Mouse (Mus musculus): ENCODE measurements at regions not wholly inside any gene's neighbourhood (a gene's known extent, or its start where the extent isn't known, plus 50 kb on each side); places are given as distances from the start of the nearest gene placed in this dataset.
A peak's percentile ranks its signal among the peaks of the same experiment; 100 is the strongest.

DNA sequence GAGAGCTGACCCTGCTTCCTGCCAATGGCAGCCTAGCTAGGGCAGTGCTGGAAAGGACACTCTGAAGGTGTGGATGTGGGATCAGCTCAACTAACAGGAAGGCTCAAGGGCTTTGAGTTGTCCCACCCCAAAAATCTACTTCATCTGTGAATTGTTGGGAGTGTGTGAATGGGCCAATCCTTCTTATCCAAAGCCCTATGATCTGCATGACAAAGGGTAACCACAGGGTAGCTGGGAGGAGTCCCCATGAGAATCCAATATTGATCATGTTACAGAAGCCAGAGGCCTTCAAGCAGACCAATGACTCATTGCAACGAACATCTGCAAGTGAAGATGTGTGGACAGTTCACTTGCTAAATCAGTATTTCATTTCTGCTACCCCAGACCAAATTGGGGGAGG lies 51.1 kb upstream of the Adra1b start:
- H3K27ac ChIP-seq (replicated peaks), result no peak overlapping the region
- H3K27me3 ChIP-seq, result no peaks in the 10 kb centered on the region
- H3K4me2 ChIP-seq (replicated peaks), result no peak overlapping the region
- H3K9me3 ChIP-seq, result no peaks in the 10 kb centered on the region
- H3K36me3 ChIP-seq, result no peaks in the 10 kb centered on the region
- no peak for ATAC-seq (replicated peaks)
- H3K4me1 ChIP-seq, result no peaks in the 10 kb centered on the region
- WGBS, result 76% methylated on average over 1 of the region's 1 CpGs
- H3K4me3 ChIP-seq, result no peak overlapping the region
- H3K9ac ChIP-seq (replicated peaks), result no peak overlapping the region

DNA sequence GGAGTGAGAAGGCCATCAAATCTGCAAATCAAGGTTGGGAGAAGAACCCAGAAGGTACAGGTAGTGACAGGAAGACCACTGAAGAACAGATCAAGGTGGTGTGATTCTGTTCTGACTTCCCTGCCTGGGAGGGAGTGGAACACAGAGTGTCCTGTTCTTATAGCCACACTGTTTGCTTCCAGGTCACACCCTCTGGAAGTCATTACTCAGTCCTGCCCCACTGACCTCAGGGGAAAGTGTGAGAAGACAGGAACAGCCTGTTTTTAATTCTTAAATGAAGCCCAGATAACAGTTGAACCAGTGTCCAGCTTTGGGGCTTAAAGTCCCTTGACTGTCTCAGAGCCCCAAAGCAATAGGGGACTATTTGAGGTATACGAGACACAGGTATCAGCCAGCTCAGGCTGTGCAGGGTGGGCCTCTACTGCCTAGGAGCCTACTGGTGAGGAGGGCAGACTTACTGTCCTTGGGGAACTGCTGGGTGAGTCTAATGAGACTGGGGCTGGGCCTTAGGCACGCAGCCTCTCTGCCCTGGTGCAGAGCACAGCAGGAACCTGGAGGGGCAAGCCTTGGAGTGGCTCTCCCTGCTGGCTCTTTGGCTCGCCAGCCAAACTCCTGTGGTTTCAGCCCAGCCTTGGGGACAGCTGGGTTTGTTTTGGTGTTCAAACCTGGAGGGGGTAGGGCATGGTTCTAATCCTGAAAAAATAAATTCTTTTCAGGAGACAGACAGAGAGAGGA lies 57.4 kb upstream of the Adra1b start:
- no peaks in the 10 kb centered on the region for H3K36me3 ChIP-seq
- no peaks in the 10 kb centered on the region for H3K4me1 ChIP-seq
- no peak overlapping the region for H3K4me3 ChIP-seq
- no peaks in the 10 kb centered on the region for H3K9me3 ChIP-seq
- WGBS, result 42% methylated on average over 3 of the region's 3 CpGs
- no peaks in the 10 kb centered on the region for H3K27me3 ChIP-seq
- no peak overlapping the region for H3K27ac ChIP-seq (replicated peaks)
- ATAC-seq (replicated peaks), result no peak
- no peak overlapping the region for H3K9ac ChIP-seq (replicated peaks)
- H3K4me2 ChIP-seq (replicated peaks), result no peak overlapping the region

- Histone ChIP-seq H3K9ac (replicated peaks) (no peak overlapping the region), H3K27me3 (no peaks in the 10 kb centered on the region), H3K27ac (replicated peaks) (no peak overlapping the region), H3K36me3 (no peaks in the 10 kb centered on the region), H3K4me1 (no peaks in the 10 kb centered on the region), H3K4me3 (no peak overlapping the region), H3K4me2 (replicated peaks) (no peak overlapping the region), H3K9me3 (no peaks in the 10 kb centered on the region)
- ATAC-seq (replicated peaks), result no peak
- WGBS, result 75% methylated on average over 2 of the region's 2 CpGs
Observed at GRCm38 (mm10) chr11:43958976-43959315, 57.9 kb upstream of the Adra1b start.

DNA sequence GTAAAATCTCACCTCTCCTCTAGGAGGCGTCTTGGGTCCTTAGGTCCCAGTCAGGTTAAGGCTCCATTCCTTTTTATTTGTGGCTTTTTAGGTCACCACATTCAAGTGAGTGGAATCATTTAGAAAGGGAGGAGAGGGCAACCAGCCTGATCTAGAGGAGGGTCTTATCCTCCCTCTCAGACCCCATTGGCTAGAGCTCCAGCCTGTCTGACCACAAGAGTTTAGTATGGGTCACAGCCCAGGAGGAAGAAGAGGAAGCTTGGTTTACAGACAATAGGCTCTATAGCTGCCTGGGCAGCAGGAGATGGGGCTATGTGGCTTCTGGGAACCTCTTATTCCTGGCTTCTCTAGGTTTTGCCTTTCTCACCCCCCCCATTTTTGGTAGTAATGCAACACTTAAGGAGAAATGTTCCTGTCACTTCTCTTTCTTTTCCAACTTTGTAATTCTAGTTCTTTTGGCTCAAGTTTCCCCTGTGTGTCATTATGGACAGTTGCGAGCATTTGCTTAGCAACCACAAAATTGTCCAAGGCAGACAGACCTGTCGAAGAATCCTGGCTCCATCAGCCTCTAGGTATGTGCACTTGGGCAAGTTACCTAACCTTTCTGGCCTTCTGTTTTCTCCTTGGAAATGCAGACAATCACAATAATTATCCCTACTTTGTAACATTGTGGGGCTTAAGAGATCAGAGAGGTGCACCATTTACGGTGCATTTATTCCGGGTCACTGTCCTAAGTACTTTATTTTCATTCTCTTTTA lies 59.5 kb upstream of the Adra1b start:
- Histone ChIP-seq H3K4me2 (replicated peaks) (no peak overlapping the region), H3K36me3 (no peaks in the 10 kb centered on the region), H3K9me3 (no peaks in the 10 kb centered on the region), H3K9ac (replicated peaks) (no peak overlapping the region), H3K27me3 (no peaks in the 10 kb centered on the region), H3K4me3 (no peak overlapping the region), H3K27ac (replicated peaks) (no peak overlapping the region), H3K4me1 (no peaks in the 10 kb centered on the region)
- no peak for ATAC-seq (replicated peaks)
- 74% methylated on average over 5 of the region's 5 CpGs for WGBS

DNA sequence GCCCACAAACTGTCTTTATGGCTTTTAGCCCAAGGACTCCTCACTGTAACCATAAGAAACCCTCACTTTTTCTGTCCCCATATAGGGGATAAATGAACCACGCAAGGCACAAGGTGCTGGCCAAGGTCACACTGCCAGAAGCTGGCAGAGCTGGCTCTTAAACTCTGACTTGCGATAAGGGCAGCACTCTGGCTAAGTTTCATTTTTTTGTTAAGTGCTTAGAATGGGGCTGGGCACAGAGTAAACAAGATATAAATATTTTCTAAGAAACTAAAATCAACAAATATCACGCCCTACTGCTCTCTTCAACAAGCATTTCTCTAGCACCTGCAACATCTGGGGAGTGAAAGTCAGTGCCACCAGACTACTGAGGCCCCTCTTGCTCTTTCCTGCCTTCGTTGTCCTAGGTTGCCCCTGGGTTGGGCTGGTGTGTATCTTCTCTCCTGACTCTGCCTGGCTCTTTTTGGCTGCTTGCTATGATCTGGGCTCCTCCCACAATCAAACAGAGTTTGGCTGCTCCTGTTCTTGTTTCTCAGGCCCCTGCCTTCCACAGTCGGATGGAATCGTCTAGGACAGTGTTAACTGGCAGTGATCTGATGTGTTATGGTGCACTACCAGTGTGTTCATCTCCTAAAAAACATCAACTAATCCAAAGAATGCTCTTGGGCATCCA lies 60.5 kb upstream of the Adra1b start:
- H3K27me3 ChIP-seq, result no peaks in the 10 kb centered on the region
- 89% methylated on average over 6 of the region's 6 CpGs for WGBS
- no peaks in the 10 kb centered on the region for H3K4me1 ChIP-seq
- no peak overlapping the region for H3K27ac ChIP-seq (replicated peaks)
- no peaks in the 10 kb centered on the region for H3K36me3 ChIP-seq
- no peaks in the 10 kb centered on the region for H3K9me3 ChIP-seq
- no peak for ATAC-seq (replicated peaks)
- H3K4me3 ChIP-seq, result no peak overlapping the region
- no peak overlapping the region for H3K4me2 ChIP-seq (replicated peaks)
- no peak overlapping the region for H3K9ac ChIP-seq (replicated peaks)

DNA sequence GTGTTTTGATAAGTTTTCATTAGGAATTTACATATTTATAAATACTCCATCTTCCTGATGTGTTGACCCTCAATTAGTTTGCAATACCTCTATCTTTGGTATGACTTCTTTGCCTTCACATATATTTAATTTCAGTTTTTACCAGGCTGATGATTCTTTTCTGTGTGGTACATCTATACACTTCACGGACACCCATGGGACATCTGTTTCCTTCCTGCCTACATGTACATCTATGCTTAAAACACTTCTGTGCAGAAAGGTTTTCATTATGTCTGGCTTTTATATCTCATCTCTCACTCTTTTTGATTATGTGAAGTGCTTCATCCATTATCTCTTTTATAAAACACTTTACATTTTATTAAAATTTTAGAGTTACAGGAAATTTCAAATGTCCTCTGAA lies 66.8 kb upstream of the Adra1b start:
- Histone ChIP-seq H3K27me3 (no peaks in the 10 kb centered on the region), H3K27ac (replicated peaks) (no peak overlapping the region), H3K9ac (replicated peaks) (no peak overlapping the region), H3K4me3 (no peak overlapping the region), H3K9me3 (no peaks in the 10 kb centered on the region), H3K4me1 (no peaks in the 10 kb centered on the region), H3K4me2 (replicated peaks) (no peak overlapping the region), H3K36me3 (no peaks in the 10 kb centered on the region)
- no peak for ATAC-seq (replicated peaks)
- 100% methylated on average over 1 of the region's 1 CpGs for WGBS

DNA sequence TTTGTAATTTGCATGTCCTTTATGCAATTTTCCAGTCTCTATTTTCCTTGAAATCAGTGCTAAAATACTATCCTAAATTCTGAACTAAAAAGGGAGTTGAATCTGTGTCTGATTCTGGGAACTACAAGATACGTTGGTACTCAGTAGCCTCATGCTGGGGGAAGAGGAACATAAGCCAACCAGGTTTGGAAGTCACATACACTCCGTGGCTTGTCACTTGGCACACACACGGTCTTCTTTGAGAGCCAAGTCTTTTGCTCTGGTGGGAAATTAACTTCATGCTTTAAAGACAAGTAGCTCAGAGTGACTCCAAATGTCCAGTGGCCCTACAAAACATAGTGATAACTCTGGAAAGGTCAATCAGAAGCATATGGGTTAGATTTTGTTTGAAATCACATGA lies 70.9 kb upstream of the Adra1b start:
- no peak overlapping the region for H3K9ac ChIP-seq (replicated peaks)
- H3K27me3 ChIP-seq, result no peaks in the 10 kb centered on the region
- H3K9me3 ChIP-seq, result no peaks in the 10 kb centered on the region
- H3K4me1 ChIP-seq, result no peaks in the 10 kb centered on the region
- no peak overlapping the region for H3K27ac ChIP-seq (replicated peaks)
- ATAC-seq (replicated peaks), result no peak
- H3K36me3 ChIP-seq, result no peaks in the 10 kb centered on the region
- WGBS, result 73% methylated on average over 3 of the region's 3 CpGs
- no peak overlapping the region for H3K4me3 ChIP-seq
- H3K4me2 ChIP-seq (replicated peaks), result no peak overlapping the region

DNA sequence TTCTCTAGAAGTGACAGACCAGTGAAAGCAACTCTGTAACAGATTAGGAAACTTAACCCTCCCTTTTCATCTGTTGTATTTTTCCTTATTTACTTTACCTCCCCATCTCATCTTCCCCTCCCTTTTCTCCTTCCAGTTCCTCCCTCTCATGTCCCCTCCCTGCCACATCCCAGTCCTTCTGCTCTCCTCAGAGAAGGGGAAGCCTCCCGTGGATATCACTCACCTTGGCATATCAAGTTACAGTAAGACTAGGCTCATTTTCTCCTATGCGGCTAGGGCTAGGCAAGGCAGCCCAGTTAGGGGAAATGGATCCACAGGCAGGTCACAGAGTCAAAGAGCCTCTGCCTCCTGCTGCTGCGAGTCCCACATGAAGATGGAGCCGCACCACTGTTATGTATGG lies 75.0 kb upstream of the Adra1b start:
- no peaks in the 10 kb centered on the region for H3K36me3 ChIP-seq
- H3K9ac ChIP-seq (replicated peaks), result no peak overlapping the region
- no peak overlapping the region for H3K27ac ChIP-seq (replicated peaks)
- H3K4me1 ChIP-seq, result peaks cover 10% of the 10 kb centered on the region
- H3K27me3 ChIP-seq, result no peaks in the 10 kb centered on the region
- H3K9me3 ChIP-seq, result no peaks in the 10 kb centered on the region
- H3K4me2 ChIP-seq (replicated peaks), result no peak overlapping the region
- 57% methylated on average over 4 of the region's 4 CpGs for WGBS
- H3K4me3 ChIP-seq, result no peak overlapping the region
- no peak for ATAC-seq (replicated peaks)

DNA sequence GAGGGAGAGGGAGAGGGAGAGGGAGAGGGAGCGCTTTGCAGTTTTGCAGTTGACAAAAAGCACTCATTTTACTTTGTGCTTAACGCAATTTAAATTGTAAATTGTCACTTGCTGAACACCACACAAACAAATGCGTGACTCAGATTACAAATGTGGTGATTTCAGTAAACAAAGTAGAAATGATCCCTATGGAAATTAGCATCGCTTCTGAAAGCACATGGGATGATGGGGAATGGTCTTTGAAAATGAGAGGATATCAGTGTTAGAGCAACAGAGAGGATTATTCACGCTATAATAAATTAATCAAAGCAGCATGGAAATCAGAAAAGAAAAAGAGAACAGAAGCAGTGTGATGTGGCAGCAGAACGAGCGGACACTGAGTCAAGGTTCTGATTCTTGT lies 78.4 kb upstream of the Adra1b start:
- H3K9me3 ChIP-seq, result no peaks in the 10 kb centered on the region
- ATAC-seq (replicated peaks), result peak; percentile 66
- H3K4me3 ChIP-seq, result no peak overlapping the region
- H3K36me3 ChIP-seq, result no peaks in the 10 kb centered on the region
- 39% methylated on average over 7 of the region's 7 CpGs for WGBS
- peaks cover 10% of the 10 kb centered on the region for H3K4me1 ChIP-seq
- H3K4me2 ChIP-seq (replicated peaks), result no peak overlapping the region
- 0 out of 2 replicates have a peak overlapping the region, but pooled peaks have one; percentile 5 for H3K27ac ChIP-seq (replicated peaks)
- H3K9ac ChIP-seq (replicated peaks), result no peak overlapping the region
- H3K27me3 ChIP-seq, result no peaks in the 10 kb centered on the region

- Histone ChIP-seq H3K4me1 (peaks cover 10% of the 10 kb centered on the region), H3K9me3 (no peaks in the 10 kb centered on the region), H3K4me3 (no peak overlapping the region), H3K4me2 (replicated peaks) (no peak overlapping the region), H3K9ac (replicated peaks) (no peak overlapping the region), H3K36me3 (no peaks in the 10 kb centered on the region), H3K27me3 (no peaks in the 10 kb centered on the region), H3K27ac (replicated peaks) (no peak overlapping the region)
- 59% methylated on average over 4 of the region's 4 CpGs for WGBS
- ATAC-seq (replicated peaks), result no peak
Observed at GRCm38 (mm10) chr11:43980444-43980843, 79.4 kb upstream of the Adra1b start.

DNA sequence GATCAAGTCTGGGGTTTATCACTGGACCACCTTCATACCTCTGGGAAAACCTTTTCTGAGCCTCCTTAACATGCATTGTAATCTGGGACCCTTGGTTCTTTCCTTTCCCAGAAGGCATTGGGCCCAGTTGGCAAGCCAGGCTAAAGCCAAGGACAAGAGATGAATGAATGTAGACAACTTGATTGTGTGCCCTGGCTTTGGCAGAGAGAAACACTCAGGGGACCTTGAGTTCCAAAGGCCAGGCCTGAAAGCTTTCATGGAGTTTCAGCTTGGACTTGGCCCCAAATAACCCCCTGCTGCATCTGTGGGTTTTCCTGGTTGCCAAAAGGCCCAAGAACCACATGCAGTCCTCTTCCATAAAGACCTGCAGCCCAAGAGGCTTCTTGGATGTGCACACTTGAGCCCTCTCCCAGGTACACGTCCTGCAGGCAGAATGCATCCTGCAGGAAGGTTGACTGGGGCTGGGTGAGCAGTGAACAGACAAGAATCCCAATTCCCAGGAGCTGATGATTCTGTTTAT lies 89.0 kb upstream of the Adra1b start:
- Histone ChIP-seq H3K4me1 (no peaks in the 10 kb centered on the region), H3K27me3 (no peaks in the 10 kb centered on the region), H3K9me3 (no peaks in the 10 kb centered on the region), H3K4me3 (no peak overlapping the region), H3K36me3 (no peaks in the 10 kb centered on the region), H3K27ac (replicated peaks) (no peak overlapping the region), H3K4me2 (replicated peaks) (no peak overlapping the region), H3K9ac (replicated peaks) (no peak overlapping the region)
- 87% methylated on average over 1 of the region's 1 CpGs for WGBS
- ATAC-seq (replicated peaks), result no peak

DNA sequence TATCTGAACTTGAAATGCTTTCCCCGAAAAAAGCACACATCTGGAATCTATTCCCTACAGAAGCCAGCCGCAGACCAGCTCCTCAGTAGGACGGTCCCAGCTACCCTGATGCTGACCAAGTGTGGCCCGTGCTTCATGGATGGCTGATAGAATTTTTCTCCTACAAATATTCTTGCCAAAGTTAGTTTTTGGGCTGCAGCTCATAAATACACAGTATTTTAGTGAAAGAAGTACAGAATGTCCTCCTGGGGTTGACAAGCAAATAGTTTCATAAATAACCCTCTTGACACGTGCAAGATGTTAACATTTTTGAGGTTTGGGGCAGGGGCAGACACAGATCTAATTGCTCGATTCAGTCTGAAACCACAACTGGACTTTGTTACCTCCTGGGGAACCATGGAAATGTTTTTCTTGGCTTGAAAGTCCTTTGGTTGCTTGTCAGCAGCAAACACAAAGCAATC lies 91.0 kb upstream of the Adra1b start:
- 90% methylated on average over 6 of the region's 6 CpGs for WGBS

More for the DNA sequence above, 91.0 kb upstream of the Adra1b start:
- H3K4me2 ChIP-seq (replicated peaks), result no peak overlapping the region
- H3K36me3 ChIP-seq, result no peaks in the 10 kb centered on the region
- H3K4me3 ChIP-seq, result no peak overlapping the region
- no peak overlapping the region for H3K9ac ChIP-seq (replicated peaks)
- ATAC-seq (replicated peaks), result no peak
- no peak overlapping the region for H3K27ac ChIP-seq (replicated peaks)
- no peaks in the 10 kb centered on the region for H3K9me3 ChIP-seq
- H3K4me1 ChIP-seq, result no peaks in the 10 kb centered on the region
- H3K27me3 ChIP-seq, result no peaks in the 10 kb centered on the region

Measured in forebrain, embryonic 15.5 days (tissue).